Mouse (Mus musculus) cortical plate, adult 2 months (tissue): Measurements from ENCODE around the gene Dhrs7.

Experiments used
- CTCF ChIP-seq: fragments of 200-500 bp; IDR thresholded peaks from 2 replicates; pipeline ENCODE4 v1.5.1; 2011; ENCODE audit warnings: mild to moderate bottlenecking, control low read depth, low read length; ENCODE audit not compliant: insufficient read depth; ENCODE audit errors: extremely low read depth
- POLR2A ChIP-seq: fragments of 200-500 bp; IDR thresholded peaks from 2 replicates; pipeline ENCODE4 v1.6.1; 2011; ENCODE audit warnings: mild to moderate bottlenecking, low read length, control low read depth; ENCODE audit not compliant: insufficient read depth; ENCODE audit errors: extremely low read depth

GRCm38 (mm10) chr12:72694901-72695463, 30.3 kb upstream of the Dhrs7 start:
- TF ChIP-seq POLR2A (no peak), CTCF (no peak)
